Mouse (Mus musculus): ENCODE results near the gene Sphkap.

Sphkap gene

DNA sequence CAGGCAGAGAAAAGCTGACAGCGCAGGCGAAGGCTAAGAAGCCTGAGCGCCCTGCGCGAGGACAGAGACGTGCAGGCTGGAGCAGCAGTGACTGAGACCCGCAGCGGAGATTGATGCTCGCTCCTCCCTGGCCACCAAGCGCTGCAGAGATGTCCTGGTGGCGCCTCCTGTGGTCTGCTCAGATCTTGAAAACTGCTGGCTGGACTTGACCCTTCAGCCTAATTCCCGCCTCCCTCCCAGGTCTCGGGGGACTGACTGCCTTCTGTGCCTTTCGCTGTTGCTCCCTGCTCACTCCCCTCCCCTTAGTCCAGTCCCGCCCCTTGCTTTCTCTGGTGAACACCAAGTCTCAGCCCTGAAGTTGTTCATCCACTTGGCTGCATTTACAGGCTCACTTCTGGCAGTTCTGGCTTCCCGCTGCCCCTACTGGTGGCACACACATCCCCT lies at the start of gene Sphkap:
TSS of gene Sphkap (minus strand) at position 180 of the 444 bp plus-strand sequence.
- in situ Hi-C loops (cut with MboI; ENCODE audit: low pct_unique_long_range_greater_than_20kb in 1 of 2, low sequenced_read_pairs in 2 of 2, unreplicated experiment in 1 of 2) = no loop called here

DNA sequence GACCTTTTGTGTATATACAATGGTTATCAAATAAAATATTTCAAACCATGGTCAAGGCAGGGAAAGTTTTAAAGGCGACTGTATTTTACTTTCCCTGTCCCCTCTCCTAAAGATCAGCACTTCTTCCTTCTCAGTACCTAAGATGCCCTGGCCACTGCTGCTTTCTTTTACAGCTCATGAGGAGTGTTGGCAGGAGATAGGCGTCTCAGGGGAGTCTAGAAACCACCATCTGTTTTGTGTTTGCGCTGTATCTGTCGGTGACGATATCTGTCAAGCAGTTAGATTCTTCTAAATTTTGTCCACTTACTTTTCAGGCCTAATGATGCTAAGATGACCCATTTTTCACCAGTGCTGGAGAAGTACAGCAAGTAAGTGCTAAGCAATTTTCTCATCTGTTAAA lies 43.3 kb upstream of the Sphkap start:
- in situ Hi-C loops (cut with MboI; ENCODE audit: low pct_unique_long_range_greater_than_20kb in 1 of 2, low sequenced_read_pairs in 2 of 2, unreplicated experiment in 1 of 2) = no loop called here

DNA sequence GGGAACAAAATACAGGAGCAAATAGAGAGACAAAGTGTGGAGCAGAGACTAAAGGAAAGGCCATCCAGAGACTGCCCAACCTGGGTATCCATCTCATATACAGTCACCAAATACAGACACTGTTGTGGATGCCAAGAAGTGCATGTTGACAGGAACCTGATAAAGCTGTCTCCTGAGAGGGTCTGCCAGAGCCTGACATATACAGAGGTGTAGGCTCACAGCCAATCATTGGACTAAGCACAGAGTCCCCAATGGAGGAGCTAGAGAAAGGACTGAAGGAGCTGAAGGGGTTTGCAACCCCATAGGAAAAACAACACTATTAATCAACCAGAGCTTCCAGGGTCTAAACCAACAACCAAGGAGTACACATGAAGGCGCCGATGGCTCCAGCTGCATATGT lies 32.4 kb upstream of the Sphkap start:
- in situ Hi-C loops (cut with MboI; ENCODE audit: low pct_unique_long_range_greater_than_20kb in 1 of 2, low sequenced_read_pairs in 2 of 2, unreplicated experiment in 1 of 2) = no loop called here

DNA sequence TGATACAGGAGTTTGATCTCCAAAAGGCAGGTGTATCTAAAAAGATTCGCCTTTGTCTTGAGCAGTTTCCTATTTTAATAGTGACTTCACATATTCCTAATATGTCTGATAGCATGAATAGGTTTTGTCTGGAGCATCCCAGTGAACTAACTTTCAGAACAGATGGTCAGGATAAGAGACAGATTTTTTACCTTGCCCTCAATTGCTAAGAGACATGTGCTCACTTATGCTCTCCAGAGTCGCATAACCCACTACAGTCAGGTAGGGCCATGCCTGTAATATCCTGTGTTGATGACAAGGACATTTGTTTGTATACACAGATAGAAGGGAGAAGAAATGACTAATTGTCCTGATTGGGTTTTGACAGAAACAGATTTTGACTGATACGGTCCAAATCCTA lies 25.9 kb upstream of the Sphkap start:
- in situ Hi-C loops (cut with MboI; ENCODE audit: low pct_unique_long_range_greater_than_20kb in 1 of 2, low sequenced_read_pairs in 2 of 2, unreplicated experiment in 1 of 2) = no loop called here

DNA sequence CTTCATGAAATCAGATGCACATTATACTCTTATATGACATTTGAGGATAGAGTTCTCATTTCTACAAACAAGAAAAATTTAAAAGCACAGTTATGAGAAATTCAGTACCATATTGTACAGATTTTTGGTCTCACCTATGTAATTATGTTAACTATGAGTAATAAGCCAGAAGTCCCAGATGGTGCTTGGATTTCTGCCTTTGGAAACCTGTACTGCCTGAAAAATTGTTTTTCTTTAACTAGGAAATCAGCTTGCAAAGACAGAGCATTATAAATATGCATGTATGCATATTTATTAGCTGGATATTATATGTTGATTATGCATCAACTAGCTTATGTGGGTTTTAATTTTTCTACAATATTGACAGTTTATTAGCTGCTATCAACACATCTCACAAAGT lies 21.9 kb upstream of the Sphkap start:
- in situ Hi-C loops (cut with MboI; ENCODE audit: low pct_unique_long_range_greater_than_20kb in 1 of 2, low sequenced_read_pairs in 2 of 2, unreplicated experiment in 1 of 2) = no loop called here

DNA sequence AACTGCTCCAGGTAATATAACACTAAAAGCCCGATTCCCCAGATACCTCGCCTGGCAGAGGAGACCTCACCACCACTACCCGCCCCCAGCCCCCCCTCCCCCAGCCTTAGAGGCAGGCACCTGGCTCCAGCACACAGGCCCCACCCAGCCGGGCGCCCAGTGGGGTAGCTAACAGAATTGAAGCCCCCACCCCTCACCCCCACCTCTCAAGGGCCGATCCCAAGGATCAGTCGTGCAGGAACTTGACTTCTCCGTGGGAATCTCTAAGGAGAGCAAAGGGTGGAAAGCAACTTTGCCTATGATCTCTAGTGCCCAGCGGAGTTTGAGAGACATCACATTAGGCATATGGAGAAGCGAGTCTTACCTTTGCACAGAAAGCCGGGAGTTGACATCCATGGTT lies 384 bp downstream of the Sphkap start:
- in situ Hi-C loops (cut with MboI; ENCODE audit: low pct_unique_long_range_greater_than_20kb in 1 of 2, low sequenced_read_pairs in 2 of 2, unreplicated experiment in 1 of 2) = no loop called here

DNA sequence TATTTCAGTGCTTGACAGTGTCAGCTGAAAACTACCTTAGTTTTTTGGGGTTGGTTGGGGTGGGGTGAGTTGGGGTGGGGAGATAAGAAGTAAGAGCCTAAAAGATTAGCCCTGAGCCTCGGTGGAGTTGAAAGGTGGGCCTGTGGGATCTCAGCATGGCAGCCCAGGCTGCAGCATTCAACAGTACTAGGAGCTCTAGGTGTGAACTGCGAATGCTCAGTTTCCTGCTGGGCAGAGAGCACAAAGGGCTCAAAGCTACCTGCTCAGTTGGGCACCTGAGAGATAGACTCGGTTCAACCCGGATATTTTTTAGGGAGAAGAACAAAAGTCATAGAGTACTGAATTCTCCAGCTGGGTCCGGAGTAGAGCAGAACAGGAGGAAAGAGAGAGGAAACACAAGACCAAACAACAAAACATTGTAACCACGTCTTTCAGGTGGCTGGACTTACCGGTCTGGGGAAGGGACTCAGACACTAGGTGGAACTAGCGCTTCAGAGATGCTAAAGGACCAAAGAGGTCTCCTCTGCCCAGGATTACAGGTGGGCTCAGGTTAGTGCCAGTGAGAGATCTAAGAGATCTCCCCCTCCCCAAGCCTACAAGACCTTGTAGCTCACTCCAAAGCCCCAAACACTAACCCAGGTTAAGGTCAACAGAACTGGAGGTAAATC lies 984 bp downstream of the Sphkap start:
- in situ Hi-C loops (cut with MboI; ENCODE audit: low pct_unique_long_range_greater_than_20kb in 1 of 2, low sequenced_read_pairs in 2 of 2, unreplicated experiment in 1 of 2) = no loop called here

DNA sequence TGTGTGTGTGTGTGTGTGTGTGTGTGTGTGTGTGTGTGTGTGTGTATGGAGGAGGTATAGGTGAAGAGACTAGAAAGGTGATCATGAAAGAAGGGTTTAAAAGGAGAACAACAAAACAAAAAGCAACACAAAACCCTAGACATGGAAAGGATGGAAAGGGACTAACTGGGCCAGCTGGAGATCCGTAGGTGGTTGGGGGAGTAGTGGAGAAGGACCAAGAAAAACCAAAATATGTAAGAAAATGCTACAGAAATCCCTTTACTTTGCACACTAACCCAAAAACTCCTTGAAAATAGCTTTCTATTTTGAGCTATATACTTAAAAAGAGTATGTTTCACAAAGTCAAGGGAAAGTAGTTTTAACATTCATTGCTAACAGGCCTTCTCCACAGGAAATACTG lies 6.9 kb downstream of the Sphkap start:
- in situ Hi-C loops (cut with MboI; ENCODE audit: low pct_unique_long_range_greater_than_20kb in 1 of 2, low sequenced_read_pairs in 2 of 2, unreplicated experiment in 1 of 2) = no loop called here

DNA sequence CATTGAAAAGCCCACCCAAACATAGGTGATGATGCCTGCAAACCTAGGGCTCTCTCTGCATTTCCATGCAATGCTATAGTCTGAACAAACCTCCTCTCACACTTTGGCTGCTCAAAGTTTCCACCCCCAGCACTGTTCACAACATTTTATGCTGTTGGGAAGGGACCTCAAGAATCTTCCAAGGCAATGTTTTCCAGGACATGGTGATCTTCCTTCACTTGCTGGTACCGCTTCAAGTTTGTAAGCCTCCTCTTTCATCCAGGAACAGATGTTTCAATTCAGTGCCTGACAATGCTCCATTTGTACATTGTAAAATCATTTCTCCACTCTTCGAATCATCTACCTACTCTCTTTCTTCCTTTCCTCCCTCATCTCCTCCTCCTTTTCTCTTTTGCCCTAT lies 11.7 kb downstream of the Sphkap start:
- in situ Hi-C loops (cut with MboI; ENCODE audit: low pct_unique_long_range_greater_than_20kb in 1 of 2, low sequenced_read_pairs in 2 of 2, unreplicated experiment in 1 of 2) = no loop called here

DNA sequence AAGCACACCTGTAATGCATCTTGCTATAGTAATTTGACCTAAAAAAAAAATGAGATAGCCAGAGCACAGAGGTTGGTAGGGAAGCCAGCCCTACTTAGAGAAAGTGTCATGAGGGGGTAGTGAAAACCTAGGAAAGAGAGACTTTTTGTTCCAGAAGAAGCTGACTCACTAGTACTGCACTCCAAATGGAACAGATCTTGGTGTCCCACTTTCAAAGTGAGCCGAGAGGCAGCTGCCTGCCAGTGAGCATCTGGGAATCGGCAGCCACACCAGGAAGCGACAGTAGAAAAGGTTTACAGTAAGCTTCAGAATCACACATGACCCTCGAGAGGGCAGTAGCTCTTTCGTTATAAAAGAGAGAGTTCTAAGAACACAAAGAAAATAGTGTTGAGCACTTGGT lies 12.4 kb downstream of the Sphkap start:
- in situ Hi-C loops (cut with MboI; ENCODE audit: low pct_unique_long_range_greater_than_20kb in 1 of 2, low sequenced_read_pairs in 2 of 2, unreplicated experiment in 1 of 2) = no loop called here

DNA sequence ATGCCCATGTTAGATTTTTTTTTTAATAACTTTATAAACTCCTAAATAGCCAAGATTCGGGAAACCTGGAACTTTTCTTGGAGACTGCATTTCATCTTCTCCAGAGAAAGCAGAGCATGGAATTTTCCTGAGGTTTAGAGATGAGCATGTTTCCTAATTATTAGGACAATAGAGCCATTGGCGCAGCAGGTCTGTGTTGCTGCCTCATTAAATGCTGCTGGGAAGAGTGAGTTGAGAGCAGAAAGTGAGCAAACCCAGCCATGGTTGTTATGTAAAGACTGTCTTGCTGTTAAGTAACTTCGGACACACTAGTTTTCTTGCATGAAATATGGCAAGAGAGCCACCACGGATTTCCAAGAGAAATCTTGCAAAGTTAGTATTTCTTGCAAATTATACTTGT lies 18.6 kb downstream of the Sphkap start:
- in situ Hi-C loops (cut with MboI; ENCODE audit: low pct_unique_long_range_greater_than_20kb in 1 of 2, low sequenced_read_pairs in 2 of 2, unreplicated experiment in 1 of 2) = no loop called here

DNA sequence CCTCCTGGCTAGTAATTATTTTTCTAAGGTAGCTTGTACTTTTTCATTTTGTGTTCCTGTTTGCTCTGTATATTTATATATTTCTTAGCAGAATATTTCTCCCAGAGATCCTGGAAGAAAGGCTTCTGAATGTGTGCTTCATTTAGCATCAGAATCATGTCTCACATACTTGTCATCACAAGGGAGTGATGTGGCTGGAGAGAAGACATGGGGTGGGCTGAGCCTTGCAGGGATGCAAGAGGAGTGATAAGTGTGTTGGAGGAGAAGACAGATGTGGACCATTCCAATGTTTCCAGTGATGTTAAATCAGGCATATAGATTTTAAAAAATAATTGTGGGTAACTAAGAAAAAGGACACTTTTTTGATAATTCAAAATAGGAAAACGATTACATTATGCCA lies 30.6 kb downstream of the Sphkap start:
- in situ Hi-C loops (cut with MboI; ENCODE audit: low pct_unique_long_range_greater_than_20kb in 1 of 2, low sequenced_read_pairs in 2 of 2, unreplicated experiment in 1 of 2) = no loop called here

DNA sequence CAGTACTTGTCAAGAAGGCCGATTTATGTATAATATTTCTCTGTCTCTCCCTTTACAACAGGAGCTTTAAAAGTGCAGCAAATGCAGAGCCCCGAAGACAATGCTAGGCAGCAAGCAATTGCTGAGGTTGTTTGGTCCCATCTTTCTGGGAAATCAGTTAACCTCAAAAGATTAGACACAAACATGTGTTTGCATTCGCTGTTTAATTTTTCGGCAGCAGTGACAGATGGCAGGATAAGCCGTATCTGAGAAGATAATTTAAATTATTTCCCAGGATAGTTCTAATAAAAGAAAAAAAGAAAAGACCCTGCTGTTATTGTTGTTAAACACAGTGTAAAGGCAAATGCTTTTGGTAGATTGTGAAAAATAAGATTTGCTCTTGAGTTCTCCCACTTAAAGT lies 41.5 kb downstream of the Sphkap start:
- in situ Hi-C loops (cut with MboI; ENCODE audit: low pct_unique_long_range_greater_than_20kb in 1 of 2, low sequenced_read_pairs in 2 of 2, unreplicated experiment in 1 of 2) = loop anchor here in 1 of 2 experiments (25.0 kb wide), 1 partner anchor 346 kb away; no protein-coding TSS in a partner anchor

DNA sequence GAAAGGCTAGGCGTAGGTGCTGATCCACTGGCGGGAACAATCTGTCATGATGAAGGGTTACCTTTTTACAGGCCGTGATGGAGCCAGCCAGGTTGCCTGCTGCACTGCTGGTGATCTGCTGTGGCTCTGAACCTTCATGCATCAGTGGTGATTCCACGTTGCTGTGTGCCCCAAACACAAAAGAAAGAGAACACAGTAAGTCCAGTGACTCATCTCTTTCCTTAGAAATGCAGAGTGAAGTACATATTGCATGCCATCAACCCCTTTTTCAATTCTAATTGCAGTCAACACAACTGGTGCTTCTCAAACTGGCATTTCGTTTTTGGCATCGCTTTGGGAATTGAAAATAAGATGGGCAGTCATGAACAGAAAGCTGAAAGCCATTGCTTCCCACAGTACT lies 45.8 kb downstream of the Sphkap start:
- in situ Hi-C loops (cut with MboI; ENCODE audit: low pct_unique_long_range_greater_than_20kb in 1 of 2, low sequenced_read_pairs in 2 of 2, unreplicated experiment in 1 of 2) = loop anchor here in 1 of 2 experiments (25.0 kb wide), 1 partner anchor 350 kb away; no protein-coding TSS in a partner anchor

DNA sequence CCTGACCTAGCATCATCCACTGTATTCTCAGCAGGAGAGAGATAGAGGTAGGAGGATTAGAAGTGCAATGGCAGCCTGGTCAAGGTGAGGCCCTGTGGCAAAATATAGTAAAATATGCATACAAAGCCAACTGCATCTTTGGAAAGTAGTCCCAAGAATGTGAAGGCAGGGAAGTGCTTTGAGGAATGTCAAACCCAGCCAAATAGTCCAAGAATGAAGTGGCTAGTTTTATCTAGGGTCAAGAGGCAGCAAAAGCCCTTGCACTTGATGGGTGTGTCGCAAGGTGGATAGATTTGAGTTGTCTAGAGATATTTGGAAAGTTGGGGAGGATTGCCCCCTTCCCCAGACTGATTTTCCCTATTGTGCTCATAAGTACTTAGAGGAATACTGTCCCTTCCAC lies 61.5 kb downstream of the Sphkap start:
- in situ Hi-C loops (cut with MboI; ENCODE audit: low pct_unique_long_range_greater_than_20kb in 1 of 2, low sequenced_read_pairs in 2 of 2, unreplicated experiment in 1 of 2) = no loop called here

DNA sequence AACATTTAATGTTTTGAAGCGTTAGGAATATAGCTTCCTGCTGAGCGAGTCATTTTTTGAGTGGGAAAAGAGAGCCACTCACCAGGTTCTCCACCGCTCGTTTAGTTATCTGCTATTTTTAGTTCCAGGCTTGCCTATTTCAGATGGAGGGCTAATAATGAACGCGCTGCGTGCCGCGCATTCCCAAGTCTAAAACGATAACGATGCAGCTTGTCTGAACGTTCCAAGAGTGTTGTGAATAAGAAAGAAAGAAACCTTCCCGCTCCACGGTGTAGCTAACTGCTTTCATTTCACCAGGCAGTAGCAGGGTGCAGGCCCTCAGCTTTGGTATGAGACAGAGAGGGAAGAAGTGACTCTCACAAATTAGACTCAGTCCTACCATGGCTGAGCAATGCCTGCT lies 62.4 kb downstream of the Sphkap start:
- in situ Hi-C loops (cut with MboI; ENCODE audit: low pct_unique_long_range_greater_than_20kb in 1 of 2, low sequenced_read_pairs in 2 of 2, unreplicated experiment in 1 of 2) = no loop called here

DNA sequence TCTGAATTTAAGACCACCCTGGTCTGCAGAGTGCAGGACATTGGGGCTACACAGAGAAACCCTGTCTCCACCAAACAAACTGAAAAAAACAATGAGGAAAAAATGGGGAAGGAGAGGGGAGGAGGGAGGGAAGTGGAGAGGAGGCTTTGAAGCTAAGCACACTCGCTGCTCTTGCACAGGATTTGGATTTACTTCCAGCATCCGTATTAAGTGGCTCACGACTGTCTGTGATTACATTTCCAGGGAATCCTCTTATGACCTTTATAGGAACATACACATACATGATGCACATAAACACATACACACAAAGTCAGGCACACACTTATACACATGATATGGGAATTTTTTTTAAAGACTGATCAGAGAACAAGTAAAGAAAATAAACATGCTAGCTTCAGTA lies 62.9 kb downstream of the Sphkap start:
- in situ Hi-C loops (cut with MboI; ENCODE audit: low pct_unique_long_range_greater_than_20kb in 1 of 2, low sequenced_read_pairs in 2 of 2, unreplicated experiment in 1 of 2) = no loop called here

DNA sequence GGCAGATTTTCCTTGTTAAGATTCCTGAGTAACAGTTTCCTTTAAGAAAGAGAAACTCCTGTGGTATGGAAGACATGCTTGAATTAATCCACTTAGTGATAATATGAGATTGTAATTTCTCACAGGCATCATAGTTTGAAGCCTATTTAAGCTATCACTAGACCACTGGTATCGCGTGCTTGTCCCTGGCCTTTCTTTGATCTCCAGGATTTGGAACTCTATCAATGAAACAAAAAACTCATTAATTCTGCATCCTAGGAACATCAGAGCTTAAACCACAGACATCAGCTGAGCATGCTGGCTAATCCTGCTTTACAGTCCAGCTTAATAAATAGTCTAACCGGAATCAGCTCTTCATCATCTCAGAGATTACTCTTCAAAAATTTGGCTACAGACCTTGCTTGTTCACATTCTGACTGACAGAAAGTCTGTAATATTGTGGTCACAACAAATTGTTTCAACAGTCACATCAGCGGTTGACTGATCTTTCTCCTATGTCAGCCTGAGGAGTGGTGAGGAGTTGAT lies 65.2 kb downstream of the Sphkap start:
- in situ Hi-C loops (cut with MboI; ENCODE audit: low pct_unique_long_range_greater_than_20kb in 1 of 2, low sequenced_read_pairs in 2 of 2, unreplicated experiment in 1 of 2) = no loop called here

DNA sequence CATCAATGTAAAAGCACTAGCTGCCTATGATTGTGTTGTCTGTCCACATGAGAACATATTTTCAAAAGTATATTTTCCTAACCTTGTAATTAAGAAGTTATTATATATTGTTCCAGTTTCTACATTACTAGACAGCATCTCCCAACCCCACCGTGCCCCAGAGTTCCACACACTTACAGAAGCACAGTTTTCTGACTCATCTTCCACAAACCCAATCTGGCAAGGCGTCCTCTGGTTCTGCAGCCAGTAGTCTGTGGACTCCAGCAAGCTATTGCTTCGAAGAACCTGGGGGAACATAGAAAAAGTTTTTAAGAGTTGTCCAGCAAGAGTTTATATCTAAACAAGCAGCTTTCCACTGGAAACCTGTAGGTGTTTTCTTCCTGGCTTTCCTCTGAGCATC lies 68.6 kb downstream of the Sphkap start:
- in situ Hi-C loops (cut with MboI; ENCODE audit: low pct_unique_long_range_greater_than_20kb in 1 of 2, low sequenced_read_pairs in 2 of 2, unreplicated experiment in 1 of 2) = no loop called here

DNA sequence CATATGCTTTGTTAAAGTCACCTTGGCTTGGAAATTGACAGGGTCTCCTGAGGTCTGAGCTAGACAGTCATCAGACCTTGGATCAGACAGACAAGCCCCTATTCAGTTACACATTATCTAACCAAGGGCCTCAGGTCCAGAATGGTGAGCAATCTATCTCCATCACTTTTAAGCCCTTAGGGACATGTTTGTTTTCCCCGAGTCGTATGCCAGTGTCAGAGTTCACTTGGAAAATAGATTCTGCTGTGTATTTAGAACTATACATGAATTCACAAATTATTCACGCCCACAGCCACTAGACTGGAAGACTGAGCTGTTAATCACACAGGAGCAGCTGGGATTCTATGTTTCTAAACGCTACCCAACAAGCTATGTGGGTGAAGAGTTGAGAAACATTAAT lies 91.1 kb downstream of the Sphkap start:
- in situ Hi-C loops (cut with MboI; ENCODE audit: low pct_unique_long_range_greater_than_20kb in 1 of 2, low sequenced_read_pairs in 2 of 2, unreplicated experiment in 1 of 2) = no loop called here
